Mouse (Mus musculus): Measurements from ENCODE around the gene Zfp770. TPM values are rescaled to one million over a fixed set of nuclear protein-coding genes. Genes with fewer than 3 reads are reported as not detected.
A peak's percentile ranks its signal among the peaks of the same experiment; 100 is the strongest.
"Not testable (repeated sequence)": the region's sequence is repeated elsewhere in the genome, so short reads cannot be mapped to it uniquely, and the experiment has no call there.

The Zfp770 gene
- 10 to 100 TPM; 23.1 to 25.4 TPM for total RNA-seq (2021)
- long read RNA-seq, experiment 1, partial matches to known transcripts = 3 of 4 reads
- long read RNA-seq, experiment 1, other reads (novel, unspliced or antisense) = 1 of 4 reads
- long read RNA-seq, experiment 2, full-length matches to known transcripts = 3 of 3 reads
- long read RNA-seq, experiment 2, partial matches to known transcripts = 0 of 3 reads
- long read RNA-seq, experiment 2, other reads (novel, unspliced or antisense) = 0 of 3 reads

DNA sequence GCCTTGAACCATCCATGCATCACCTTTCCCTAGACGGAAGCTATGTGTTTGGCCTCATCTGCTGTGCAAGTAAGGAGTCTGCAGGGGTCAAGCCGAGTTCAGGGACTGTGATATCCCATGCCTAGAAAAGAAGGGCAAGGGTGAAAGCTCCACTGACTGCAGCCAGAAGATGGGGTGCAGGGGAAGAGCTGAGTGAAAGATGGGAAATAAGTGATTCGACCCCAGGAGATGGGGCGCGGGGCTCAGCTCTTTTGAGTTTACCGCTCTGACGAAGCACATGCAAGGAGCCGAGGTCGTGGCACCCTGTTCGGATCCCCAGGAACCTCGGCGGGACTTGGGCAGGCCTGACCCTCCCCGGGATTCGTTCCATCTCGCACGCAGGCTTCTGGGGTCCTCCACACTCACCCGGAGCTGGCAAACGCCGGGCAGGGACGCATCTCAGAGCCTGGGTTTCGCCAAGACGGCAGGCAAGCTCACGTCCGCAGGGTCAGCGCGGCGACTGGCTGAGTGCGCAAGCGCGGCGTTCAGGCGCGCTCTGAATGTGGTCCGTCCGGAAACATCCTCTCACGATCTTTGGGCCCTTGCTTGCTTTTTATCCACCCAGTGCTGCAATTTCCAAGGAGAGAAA is at the start of gene Zfp770:
TSS of gene Zfp770 (minus strand) at position 538 of the 628 bp plus-strand sequence.
- peak; percentile 77 to 82 for DNase-seq (ENCODE audit: low spot score in 2 of 2)

DNA sequence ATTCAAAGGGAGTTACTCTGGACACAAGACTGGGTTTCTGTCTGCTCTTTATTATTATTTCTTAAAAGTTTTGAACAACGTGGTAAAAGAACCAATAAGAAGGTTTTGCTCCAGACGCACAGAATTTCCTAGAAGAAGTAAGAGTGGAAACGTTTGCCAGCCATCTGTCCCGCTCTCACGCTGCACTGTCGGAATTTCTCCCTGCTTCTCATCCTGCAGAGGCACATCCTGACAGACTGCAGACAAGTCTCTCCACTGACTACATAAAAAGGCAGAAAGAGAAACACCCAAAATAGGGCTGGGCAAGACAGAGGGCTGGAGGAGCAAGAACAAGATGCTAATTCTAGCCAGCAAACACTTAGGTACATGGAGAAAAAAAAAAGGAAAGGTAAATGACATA is 48.2 kb upstream of the Zfp770 start:
- DNase-seq (ENCODE audit: low spot score in 2 of 2) = peak in 1 of 2 experiments; percentile 29

DNA sequence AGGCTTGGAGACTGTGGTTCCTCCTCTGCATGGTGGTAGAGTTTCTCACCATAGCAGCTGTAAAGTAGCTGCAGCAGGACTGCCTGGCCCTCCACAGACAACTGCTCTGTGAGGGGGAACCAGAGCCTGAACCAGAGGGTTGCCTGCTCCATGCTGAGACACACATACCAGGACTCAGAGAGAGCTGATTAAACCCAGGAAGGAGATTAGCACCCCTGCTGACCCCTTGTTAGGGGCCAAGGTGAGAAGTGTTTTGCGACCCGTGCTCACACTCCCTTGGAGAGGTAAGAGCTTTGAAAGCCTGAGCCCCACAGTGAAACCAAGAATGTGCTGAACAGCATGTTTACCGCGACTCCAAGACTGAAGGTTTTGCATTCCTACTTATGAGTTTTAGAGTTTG is 36.4 kb upstream of the Zfp770 start:
- DNase-seq (ENCODE audit: low spot score in 2 of 2) = no peak

DNA sequence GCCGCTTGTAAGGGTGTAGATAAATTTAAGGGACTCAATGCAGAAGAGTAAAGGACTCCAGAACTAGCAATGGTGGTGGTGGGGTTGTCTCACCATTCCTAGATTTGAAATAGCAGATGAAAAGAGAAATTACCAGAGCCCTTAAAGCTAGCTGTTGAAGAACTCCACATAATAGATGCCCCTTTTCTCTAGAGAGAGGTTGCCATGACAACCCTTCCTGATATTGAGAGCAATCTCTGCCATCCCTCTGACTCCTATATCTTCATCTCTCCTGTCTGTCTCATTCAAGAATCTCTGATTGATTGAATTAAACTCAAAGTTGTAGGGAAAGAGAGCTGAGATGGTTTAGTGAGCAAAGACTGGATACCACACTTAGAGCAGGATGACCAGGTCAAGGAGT is 35.3 kb upstream of the Zfp770 start:
- no peak for DNase-seq (ENCODE audit: low spot score in 2 of 2)

DNA sequence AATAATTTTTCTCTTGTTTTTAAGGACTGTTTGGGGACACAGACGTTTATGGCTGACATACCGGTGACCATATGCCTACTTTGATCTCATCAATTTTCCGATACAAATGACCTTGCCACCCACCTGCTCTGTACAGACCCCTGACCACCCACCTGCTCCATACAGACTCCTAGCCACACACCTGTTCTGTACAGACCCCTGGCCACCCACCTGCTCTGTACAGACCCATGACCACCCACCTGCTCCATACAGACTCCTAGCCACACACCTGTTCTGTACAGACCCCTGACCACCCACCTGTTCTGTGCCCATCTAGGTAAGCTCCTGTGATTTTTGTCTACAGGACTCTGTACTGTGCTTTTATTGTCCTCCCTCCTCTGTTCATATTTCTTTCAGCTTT is 34.3 kb upstream of the Zfp770 start:
- DNase-seq (ENCODE audit: low spot score in 2 of 2) = no peak

DNA sequence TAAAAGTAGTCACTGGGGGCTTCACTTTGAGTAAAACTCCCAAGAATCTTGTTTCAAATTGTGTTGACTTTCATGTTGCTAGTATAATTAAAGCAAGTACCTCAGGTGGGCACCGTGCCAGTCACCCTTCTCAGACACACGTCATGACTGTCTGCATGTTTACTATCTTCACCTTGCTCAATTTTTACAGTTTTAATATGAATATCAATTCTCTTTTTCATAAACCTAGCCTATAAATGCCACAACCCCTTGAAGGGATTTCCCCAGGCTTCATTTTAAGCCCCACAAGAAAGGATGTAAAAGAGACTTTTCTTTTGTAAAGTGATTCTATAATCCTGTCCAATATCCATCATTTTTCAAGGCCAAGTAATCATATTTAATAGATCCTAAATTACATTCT is 30.0 kb upstream of the Zfp770 start:
- DNase-seq (ENCODE audit: low spot score in 2 of 2) = no peak

DNA sequence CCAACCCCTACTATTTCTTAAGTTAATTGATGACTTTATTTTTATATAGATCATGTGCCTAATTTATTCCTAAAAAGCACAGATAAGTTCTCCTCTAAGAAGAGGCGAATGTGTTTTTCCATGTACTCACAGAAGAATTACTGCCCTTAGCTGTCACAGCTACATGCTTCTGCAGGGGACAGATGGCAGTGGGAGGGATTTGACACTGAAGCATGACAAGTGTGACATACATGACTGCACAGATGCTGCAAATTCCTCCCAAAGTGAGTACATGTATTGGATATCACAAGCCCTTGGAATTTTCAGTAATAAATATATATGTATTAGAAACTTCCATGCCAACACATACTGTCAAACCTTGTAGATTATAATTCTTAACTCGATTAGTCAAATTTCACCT is 27.4 kb upstream of the Zfp770 start:
- DNase-seq (ENCODE audit: low spot score in 2 of 2) = no peak

DNA sequence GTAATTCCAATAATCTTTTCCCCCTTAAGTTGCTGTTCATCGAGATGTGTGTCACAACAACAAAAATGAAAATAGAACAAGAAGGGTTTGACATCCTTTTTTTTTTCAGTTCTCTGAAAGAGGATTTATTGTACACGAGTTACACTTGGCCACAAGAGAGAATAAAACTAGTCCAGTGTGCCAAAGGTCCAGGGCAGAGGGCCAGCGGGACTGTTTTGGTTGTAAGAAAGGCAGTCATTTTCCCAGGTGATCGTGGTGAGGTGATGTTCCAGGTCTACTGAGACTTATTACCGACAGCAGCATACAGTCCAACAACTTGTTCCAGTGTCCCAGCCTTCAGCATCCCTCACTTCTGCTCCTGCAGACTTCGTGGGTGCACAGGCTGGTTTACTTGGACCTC is 3.8 kb upstream of the Zfp770 start:
- DNase-seq (ENCODE audit: low spot score in 2 of 2) = no peak

DNA sequence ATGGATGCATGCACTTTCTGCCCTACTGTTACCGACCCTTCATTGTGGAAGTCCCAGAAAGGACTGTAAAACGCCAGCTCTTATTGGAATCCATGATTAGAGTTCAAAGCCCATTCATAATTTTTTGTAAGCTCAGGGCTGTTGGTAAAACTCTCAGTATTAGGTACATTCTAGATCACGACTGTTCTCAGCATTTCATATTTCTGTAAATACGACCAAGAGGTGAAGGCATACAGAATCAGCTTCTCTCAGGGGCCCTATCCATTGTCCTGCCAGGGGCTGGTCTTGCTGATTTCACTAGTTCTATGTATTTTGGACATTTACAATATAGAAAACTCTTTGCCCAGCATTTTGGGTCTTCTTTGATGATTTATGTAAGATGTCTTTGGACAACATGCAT is 305 bp upstream of the Zfp770 start:
- no peak for DNase-seq (ENCODE audit: low spot score in 2 of 2)

DNA sequence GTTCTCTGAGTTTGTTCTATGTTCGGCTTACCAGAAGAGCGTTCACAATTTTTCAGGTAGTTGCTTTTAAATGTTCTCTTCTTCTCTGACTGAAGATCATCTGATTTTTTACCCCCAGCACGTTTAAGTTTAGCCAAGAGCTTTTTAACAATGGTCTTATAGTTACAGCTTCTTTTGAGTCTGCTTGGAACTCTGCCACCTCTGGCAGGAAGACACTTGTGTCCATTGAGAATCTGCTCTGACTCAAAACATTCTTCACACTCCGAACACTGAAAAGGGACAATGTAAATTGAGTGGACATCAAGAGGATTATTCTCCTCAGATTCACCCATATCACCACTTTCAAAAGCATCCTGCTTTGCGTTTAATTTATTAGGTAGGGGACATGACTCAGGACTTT is 4.8 kb downstream of the Zfp770 start:
- DNase-seq (ENCODE audit: low spot score in 2 of 2) = no peak

DNA sequence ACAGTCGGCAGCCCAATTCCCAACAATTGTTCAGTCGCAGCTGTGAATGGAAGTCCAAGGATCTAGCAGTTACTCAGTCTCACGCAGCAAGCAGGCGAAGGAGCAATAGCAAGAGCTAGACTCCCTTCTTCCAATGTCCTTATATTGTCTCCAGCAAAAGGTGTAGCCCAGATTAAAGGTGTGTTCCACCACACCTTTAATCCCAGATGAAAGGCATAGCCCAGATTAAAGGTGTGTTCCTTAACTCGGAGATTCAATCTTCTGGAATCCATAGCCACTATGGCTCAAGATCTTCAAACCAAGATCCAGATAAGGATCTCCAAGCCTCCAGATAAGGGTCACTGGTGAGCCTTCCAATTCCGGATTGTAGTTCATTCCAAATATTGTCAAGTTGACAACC is 14.3 kb downstream of the Zfp770 start, which contains the start of gene Aqr:
TSS of gene Aqr (minus strand) at position 101 of the 400 bp plus-strand sequence.
- not testable (repeated sequence) for DNase-seq (ENCODE audit: low spot score in 2 of 2)

DNA sequence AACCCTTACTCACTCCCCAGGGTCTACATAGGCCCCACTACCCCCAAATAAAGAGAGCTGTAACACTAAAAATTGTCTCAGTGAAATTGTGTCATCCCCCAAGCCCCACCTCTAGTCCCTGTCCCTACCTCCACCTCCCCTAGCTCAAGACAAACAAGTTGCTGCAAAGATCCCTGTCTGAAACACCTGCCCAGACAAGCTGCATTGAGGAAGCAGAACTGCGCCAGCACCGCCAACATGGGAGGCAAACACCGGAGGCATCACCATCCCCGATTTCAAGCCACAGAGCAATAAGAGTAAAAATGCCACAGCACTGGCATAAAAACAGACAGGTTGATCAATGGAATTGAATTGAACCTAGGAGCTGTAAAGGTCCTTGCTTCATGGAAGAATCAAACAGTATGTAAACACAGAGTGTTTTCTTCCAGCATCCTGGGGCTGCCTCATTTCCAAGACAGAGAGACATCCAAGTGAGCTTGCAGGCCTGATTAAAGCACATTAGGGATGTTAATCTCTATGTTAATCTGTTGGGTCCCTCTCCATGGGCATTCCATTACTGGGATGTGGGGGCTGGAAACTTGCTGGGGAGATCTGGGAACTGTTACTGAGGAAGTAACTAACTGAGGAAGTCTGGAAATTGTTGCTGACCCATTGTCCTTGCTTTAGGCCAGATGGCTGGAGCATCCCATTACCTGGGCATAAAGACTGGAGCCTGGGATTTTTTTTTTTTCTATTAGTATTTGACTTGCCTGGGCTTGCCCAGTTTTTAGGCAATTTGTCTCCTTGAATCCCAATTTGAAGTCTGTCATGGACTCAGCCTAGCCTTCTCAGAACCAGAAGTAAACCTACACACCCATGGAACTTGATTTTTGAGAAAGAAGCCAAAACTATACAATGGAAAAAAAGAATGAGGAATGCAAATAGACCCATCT is 23.2 kb downstream of the Zfp770 start:
- DNase-seq (ENCODE audit: low spot score in 2 of 2) = no peak

DNA sequence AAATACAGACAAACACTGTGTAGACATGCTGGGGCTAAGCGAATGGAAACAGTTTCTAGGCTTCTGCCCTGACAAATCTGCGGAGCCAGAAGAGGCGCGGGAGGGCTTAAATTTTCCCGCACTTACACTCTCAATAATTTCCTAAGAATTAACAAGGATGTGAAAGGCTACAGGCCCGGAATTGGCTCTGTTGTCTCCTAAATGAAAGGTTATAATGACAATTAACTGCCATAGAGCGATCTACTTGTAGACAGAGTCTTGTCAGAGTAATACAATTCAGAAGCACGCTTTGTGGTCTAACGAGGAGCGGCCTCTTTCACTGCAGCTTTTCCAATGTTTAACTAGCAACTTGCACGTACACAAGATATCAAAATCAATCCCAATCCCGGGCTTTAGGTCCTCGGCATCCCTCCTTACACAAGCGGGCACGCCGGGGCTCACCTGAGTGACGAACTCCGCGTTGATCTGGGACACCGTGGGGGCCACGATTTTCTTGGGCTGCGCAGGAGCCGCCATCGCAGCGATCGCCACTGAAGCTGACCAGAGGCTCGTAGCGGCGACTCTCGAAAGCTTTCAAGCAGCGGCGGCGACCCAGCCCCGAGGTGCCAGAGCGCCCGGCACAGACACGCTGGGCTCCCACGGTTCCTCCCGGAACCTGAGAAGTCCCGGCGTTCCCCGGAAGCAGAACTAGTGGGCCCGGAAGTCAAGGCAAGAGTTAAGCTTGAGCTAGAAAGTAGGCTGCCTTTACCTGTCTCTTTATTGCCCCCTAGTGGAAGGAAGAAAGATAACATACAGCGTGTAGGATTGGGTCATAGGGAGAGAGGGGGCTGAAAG is 26.4 kb downstream of the Zfp770 start:
- DNase-seq (ENCODE audit: low spot score in 2 of 2) = peak; percentile 80 to 82

DNA sequence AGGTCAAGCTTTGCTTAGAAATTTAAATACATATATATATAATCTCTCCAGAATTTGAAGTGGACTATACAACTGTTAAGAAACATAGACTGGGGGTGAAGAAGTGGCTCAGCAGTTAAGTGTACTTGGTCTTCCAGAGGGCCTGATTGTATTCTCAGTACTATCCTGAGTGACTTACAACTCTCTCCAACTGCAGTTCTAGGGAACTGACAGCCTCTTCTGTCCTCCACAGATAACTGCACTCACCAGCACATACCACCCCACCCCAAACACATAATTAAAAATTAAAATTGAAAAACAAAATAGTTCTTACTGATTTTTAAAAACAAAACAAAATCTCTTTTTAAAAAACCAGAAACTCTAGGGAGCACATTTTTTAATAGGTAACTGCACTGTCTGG is 28.0 kb downstream of the Zfp770 start:
- DNase-seq (ENCODE audit: low spot score in 2 of 2) = no peak

DNA sequence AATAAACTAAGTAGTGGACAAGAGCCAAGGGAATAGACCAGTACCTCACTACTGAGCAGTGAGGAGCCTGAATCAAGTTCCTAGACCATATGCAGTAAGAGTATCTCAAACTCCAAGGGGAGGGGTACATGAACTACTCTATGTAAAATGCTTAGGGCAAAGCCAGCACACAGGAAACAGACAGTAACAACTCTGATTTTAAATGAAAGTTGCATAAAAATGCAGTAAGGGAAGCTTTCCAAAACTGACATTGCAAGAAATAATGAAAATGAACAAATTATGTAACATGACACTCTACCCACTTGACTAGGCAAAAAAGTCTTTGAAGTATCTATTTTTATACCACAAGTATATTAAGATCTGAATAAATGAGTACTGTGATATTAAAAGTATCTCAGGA is 33.4 kb downstream of the Zfp770 start:
- no peak for DNase-seq (ENCODE audit: low spot score in 2 of 2)

DNA sequence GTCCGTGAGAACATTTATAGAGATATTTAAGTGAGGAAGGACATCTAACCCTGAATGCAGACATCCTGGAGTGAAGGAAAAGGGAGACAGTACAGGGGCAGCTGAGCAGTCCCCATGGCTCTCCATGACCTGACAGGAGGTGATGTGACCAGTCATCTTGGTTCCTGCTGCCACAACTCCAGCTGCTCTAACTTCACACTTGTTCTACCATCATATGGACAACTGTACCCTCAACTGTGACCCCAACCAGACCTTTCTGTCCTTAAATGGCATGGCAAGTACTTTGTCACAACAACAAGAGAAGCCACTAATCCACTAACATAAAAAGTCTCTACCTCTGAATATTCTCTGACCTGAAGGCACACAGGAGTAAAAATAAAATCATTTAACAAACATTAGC is 39.3 kb downstream of the Zfp770 start:
- no peak for DNase-seq (ENCODE audit: low spot score in 2 of 2)

DNA sequence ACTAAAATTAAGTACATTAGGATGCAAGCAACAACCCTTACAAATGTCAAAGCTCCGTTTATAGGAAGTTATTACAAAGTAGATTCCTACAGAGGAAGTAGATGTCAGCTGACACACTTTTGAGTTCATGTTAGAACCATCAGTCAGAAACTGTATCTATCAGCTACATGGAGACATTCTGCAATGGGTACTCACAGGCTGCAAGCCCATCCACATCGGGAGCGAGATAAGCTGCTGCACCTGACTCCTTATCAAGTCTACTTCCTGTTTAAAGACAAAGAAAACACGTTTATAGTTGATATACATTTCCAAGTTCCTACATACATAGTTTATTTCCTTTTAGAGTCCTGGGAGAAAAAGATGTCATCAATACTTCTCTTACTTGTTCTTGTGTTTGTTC is 43.9 kb downstream of the Zfp770 start:
- DNase-seq (ENCODE audit: low spot score in 2 of 2) = no peak

DNA sequence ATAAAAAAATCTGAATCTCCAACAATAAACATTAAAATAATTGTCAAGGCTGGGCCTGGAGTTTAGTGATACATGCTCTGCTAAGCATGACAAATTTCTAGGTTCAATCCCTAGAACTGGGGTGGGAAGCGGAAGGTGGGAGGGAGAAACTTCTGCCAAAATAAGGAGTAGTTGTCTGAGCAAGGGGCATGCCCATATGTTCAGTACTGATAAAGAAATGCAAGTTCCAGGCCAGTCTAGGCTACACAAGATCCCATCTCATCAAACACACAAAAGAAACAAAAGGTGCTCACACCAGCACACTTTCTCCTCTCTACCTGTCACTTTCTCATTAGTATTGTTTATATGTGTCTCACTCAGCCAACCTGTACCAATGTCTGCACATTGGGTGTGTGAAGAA is 44.6 kb downstream of the Zfp770 start:
- no peak for DNase-seq (ENCODE audit: low spot score in 2 of 2)

DNA sequence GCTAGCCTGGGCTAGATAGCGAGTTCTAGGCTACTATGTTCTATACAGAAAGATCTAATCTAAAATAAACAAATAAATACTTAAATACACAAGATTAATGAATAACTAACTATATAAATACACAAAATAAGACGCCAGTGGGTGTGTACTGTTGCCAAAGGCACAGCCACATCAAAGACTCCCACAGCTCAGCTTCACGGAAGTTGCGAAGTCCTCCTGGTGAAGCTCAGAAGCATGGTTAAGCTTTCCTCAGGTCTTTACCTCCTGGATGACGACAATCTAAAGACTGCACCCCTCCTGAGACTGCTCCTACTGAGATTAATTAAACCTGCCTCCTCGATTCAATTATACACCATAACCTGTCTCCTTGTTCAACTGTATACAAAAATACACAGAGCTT is 48.0 kb downstream of the Zfp770 start:
- DNase-seq (ENCODE audit: low spot score in 2 of 2) = no peak

DNA sequence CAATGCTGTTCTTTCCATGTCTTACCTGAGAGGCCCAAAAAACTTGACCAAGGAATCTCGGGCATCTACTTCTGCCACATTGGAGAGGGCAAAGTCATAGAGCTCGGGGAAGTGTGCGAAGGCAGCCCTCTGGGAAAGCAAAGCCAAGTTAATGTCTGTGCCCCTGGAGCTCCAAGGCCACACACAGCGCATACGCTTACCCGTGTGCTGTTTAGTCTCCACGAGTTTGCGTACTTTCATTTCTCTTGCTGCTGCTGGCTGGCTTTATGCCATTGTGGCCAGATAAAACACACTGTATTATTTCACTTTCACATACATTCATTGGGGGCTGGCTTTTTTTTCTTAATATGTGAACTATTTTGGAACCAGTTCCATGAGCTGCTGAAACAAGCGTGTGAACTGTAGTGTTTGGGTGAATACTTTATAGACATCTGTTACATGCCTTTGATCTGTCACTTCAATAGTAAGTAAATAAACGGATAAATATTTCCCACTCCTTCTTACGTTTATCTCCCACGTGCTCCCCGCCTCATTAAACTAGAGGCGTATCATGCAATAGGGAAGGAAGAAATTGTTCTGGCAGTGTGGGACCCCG is 54.3 kb downstream of the Zfp770 start:
- DNase-seq (ENCODE audit: low spot score in 2 of 2) = no peak

DNA sequence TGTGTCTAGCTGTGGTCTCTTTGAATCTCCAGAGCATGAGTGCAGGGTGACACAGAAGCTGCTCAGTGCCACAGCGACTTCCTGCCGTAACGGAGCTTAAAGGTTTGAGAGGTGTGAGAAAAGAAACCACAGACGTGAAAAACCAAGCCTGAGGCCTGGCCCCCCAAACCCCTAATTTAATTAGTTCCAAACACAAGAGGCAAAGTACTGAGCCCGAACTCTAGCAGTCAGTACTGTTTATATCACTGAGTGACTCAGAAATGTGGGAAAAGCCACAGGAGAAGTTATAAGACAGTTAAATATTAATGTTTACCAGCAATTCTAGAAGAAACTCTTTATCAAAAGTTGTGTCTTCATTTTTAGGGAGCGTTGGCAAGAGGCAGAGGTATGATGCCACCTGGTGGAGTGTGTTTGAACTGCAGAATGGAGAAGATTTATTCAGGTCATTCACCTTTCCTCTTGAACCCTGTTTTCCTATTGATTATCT is 55.9 kb downstream of the Zfp770 start:
- peak; percentile 34 to 54 for DNase-seq (ENCODE audit: low spot score in 2 of 2)
